Mouse (Mus musculus) brain, adult 2 months (tissue): ENCODE measurements at regions not wholly inside any gene's neighbourhood (a gene's known extent, or its start where the extent isn't known, plus 50 kb on each side); places are given as distances from the start of the nearest gene placed in this dataset.

Source experiments
- DNase-seq: peaks from one replicate; pipeline ENCODE4 v3.0.0; 2011; ENCODE audit warnings: low read depth, low spot score

- DNase-seq, result no peak
Observed at GRCm38 (mm10) chr12:7919709-7920324, 57.6 kb upstream of the Apob start.

DNA sequence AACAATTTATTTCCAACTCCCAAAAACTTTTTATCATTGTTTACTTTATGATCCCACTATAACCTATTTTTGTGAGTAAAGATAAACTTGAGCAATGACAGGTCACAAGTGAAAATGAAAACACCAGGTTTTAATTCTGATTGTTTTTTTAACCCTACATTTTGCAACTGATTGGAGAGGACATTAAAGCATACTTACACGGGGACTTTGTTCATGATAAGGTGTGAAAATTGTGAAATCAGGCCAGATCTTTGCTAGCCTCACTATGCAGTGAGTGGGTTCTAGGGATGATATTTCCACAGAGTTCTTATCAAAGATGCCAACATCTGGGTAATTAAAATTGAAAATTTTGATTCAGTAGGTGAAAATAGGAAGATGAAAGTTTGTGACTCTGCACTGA, 56.6 kb upstream of the Apob start:
- no peak for DNase-seq
